Mouse (Mus musculus): Measurements from ENCODE around the gene Rgma. TPM values are rescaled to one million over a fixed set of nuclear protein-coding genes. Genes with fewer than 3 reads are reported as not detected.

Gene Rgma
- polyA plus RNA-seq, 1 experiment from 2014 or later = 20.3 TPM

DNA sequence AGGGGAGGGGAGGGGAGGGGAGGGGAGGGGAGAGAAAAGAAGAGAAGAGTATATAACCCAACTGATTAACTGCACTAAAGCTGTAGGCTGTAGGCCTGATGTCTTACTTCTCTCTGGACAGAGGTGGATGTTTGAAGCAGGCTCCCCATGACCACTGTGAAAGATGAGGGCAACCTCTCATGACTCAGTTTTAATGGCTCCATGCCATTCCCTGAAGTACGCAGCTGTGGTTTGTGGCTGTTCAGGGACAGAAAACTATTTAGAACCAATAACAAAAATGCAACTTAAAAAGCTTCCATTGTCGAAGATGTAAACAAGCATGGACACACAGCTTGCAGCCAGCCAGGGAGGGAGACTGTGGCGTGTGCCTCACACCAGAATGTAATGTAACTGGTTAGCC, 50.9 kb downstream of the Rgma start:
- peaks cover 24% of the 10 kb centered on the region for H3K4me1 ChIP-seq
- no peak overlapping the region for H3K27ac ChIP-seq (replicated peaks)
- H3K27me3 ChIP-seq = no peaks in the 10 kb centered on the region
- 73% methylated on average over 3 of the region's 3 CpGs for WGBS
- no peak overlapping the region for H3K4me2 ChIP-seq (replicated peaks)
- H3K9ac ChIP-seq (replicated peaks) = no peak overlapping the region
- H3K4me3 ChIP-seq = no peak overlapping the region
- no peak for ATAC-seq (replicated peaks)
- no peaks in the 10 kb centered on the region for H3K9me3 ChIP-seq
- H3K36me3 ChIP-seq = peaks cover 40% of the 10 kb centered on the region

DNA sequence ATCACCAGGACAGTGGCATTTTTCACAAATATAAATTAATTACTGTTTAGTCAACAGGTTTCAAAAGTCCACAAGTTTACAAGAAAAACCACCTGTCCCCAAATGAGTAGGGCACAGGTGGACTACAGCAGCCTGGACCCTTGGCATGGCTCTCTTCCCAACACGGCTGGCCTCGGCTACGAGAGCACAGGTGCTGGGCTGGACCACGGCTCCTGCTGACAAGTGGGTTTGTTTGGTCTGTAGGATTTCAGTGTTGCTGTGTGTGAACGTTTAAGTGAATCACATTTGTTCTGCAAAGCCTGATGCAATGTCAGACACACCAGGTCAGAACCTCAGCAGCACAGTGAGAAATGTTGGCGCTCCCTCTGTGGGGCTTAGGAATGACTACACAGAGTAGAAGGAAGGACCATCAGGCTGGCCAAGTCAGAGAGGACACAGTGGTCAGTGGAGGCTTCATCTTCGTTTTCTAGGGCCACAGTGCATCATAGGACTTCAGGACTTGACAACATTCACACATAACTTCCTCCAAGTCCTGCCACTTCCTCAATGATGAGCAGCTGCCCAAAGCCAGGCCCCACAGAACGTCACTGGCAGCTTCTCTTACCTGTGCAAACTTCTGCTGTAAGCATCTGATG, 51.6 kb downstream of the Rgma start:
- Histone ChIP-seq H3K4me3 (no peak overlapping the region), H3K4me2 (replicated peaks) (no peak overlapping the region), H3K36me3 (peaks cover 43% of the 10 kb centered on the region), H3K27ac (replicated peaks) (no peak overlapping the region), H3K9ac (replicated peaks) (no peak overlapping the region), H3K4me1 (peaks cover 17% of the 10 kb centered on the region), H3K9me3 (no peaks in the 10 kb centered on the region), H3K27me3 (no peaks in the 10 kb centered on the region)
- WGBS = 85% methylated on average over 8 of the region's 8 CpGs
- no peak for ATAC-seq (replicated peaks)

DNA sequence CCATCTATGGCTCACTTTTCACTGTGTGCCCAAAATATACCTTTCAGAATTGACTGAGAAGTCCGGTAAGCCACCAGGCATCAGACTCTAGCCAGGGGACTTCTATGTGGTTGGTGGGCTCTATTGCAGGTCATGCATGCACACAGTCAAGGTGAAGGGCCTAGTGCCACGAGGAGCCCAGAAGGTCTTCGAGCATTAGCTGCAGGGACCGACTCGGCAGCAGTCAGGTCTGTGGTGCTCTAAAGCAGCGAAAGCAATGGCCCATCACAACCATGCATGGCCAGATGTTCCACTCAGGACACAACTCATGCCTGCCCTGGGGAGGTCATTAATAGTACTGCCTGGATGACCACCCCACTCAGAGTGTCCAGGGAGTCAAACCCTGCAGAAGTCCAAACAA, 52.5 kb downstream of the Rgma start:
- no peaks in the 10 kb centered on the region for H3K27me3 ChIP-seq
- WGBS = 97% methylated on average over 6 of the region's 6 CpGs
- no peak overlapping the region for H3K9ac ChIP-seq (replicated peaks)
- H3K9me3 ChIP-seq = no peaks in the 10 kb centered on the region
- H3K4me2 ChIP-seq (replicated peaks) = no peak overlapping the region
- H3K27ac ChIP-seq (replicated peaks) = no peak overlapping the region
- H3K36me3 ChIP-seq = peaks cover 44% of the 10 kb centered on the region
- no peak overlapping the region for H3K4me3 ChIP-seq
- ATAC-seq (replicated peaks) = no peak
- peaks cover 13% of the 10 kb centered on the region for H3K4me1 ChIP-seq

DNA sequence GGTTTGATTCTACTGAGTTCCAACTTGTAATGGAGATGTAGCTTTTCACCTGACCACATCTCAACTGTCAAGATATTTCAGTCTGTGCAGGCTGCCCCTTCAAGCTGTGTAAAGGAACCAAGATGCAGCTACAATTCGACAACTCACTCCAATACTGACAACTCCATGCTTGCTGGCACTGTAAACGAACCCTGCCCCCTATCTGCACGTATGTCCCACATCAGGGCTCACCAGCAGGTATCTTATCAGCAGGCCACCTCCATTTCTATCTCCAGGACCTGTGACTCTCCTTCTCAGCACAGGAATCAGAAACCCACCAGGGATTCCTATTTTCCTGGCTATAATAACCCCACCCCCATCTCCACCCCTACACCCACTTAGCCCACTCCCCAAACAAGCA, 53.2 kb downstream of the Rgma start:
- no peak overlapping the region for H3K4me3 ChIP-seq
- H3K27me3 ChIP-seq = no peaks in the 10 kb centered on the region
- H3K4me2 ChIP-seq (replicated peaks) = no peak overlapping the region
- no peak for ATAC-seq (replicated peaks)
- no peaks in the 10 kb centered on the region for H3K9me3 ChIP-seq
- H3K9ac ChIP-seq (replicated peaks) = no peak overlapping the region
- H3K27ac ChIP-seq (replicated peaks) = no peak overlapping the region
- WGBS = 94% methylated on average over 3 of the region's 3 CpGs
- peaks cover 46% of the 10 kb centered on the region for H3K36me3 ChIP-seq
- peaks cover 13% of the 10 kb centered on the region for H3K4me1 ChIP-seq

DNA sequence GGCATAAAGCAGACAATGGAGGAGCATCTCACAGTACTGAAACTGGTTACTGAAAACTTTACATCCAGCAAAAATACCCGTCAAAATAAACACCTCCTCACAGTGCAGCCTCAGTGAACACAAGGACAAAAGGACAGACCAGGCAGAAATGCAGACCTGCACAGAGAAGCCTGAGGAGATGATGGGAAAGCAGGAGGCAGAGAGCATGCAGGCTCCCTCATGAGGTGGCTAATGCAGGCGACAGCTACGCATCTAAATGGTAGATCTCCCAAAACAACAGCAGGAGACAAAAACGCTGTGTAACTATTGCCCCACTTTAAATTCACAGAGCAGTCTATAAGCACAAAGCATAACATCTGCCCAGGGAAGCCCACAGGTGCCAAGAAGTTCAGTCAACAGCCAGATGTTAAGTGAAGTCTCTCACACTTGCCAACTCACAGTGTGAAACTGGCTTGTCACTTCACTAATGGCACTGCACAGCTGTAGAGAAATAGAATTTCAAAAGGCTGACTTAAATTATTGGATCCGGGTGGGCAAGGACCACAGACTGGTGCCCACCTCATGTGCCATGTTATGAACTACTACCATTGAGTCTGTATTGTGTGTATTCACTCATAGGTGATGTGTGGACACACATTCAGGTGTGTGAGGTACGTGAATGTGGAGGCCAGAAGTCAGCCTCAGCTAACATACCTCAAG, 58.5 kb downstream of the Rgma start:
- peaks cover 73% of the 10 kb centered on the region for H3K36me3 ChIP-seq
- H3K4me1 ChIP-seq = peaks cover 7% of the 10 kb centered on the region; the same call in 1 of the 2 replicates
- peak; percentile 39; the same call in 1 of the 2 replicates for ATAC-seq (replicated peaks)
- no peak overlapping the region for H3K9ac ChIP-seq (replicated peaks)
- H3K9me3 ChIP-seq = no peaks in the 10 kb centered on the region
- 73% methylated on average over 6 of the region's 6 CpGs for WGBS
- peak overlapping the region; percentile 32 for H3K27ac ChIP-seq (replicated peaks)
- no peak overlapping the region for H3K4me3 ChIP-seq
- H3K27me3 ChIP-seq = no peaks in the 10 kb centered on the region
- no peak overlapping the region for H3K4me2 ChIP-seq (replicated peaks)

DNA sequence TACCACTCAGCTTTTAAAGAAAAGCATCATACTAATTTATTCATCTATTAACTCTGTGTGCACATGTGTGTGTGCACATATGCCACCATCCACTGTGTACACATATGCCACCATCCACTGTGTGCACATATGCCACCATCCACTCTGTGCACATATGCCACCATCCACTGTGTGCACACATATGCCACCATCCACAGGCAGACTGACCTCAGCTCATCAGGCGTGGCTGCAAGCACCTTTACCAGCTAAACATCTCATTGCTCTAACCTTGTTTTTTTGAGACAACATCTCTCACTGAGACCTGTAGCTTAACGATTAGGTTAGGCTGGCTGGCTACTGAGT, 59.0 kb downstream of the Rgma start:
- Histone ChIP-seq H3K9ac (replicated peaks) (no peak overlapping the region), H3K36me3 (peaks cover 73% of the 10 kb centered on the region), H3K4me2 (replicated peaks) (no peak overlapping the region), H3K27ac (replicated peaks) (0 out of 2 replicates have a peak overlapping the region, but pooled peaks have one; percentile 20), H3K27me3 (no peaks in the 10 kb centered on the region), H3K4me3 (no peak overlapping the region), H3K4me1 (peaks cover 7% of the 10 kb centered on the region; the same call in 1 of the 2 replicates), H3K9me3 (no peaks in the 10 kb centered on the region)
- WGBS = 79% methylated on average over 2 of the region's 2 CpGs
- peak; percentile 50; the same call in 1 of the 2 replicates for ATAC-seq (replicated peaks)

DNA sequence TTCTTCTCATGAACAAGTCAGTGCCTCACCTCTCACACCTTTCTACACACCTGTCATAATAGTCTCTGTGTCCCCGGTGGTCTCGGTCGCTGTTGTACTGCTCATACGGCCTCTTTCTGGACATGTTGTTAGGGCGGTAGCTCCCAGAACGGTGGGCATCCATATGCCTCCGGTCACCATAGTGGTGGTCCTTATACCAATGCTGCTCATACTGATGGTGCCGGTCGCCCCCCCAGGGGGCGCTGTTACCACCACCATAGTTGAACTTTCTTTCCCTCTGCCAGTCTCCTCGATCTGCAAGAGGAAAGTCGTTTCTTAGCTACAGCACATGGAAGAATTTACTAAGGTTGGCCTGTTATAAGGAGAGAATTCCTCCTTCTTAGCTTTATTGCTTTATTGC, 60.4 kb downstream of the Rgma start:
- Histone ChIP-seq H3K9me3 (no peaks in the 10 kb centered on the region), H3K9ac (replicated peaks) (no peak overlapping the region), H3K4me1 (peaks cover 7% of the 10 kb centered on the region; the same call in 1 of the 2 replicates), H3K36me3 (peaks cover 76% of the 10 kb centered on the region), H3K4me3 (no peak overlapping the region), H3K27ac (replicated peaks) (no peak overlapping the region), H3K27me3 (no peaks in the 10 kb centered on the region), H3K4me2 (replicated peaks) (no peak overlapping the region)
- no peak for ATAC-seq (replicated peaks)
- 77% methylated on average over 12 of the region's 12 CpGs for WGBS

DNA sequence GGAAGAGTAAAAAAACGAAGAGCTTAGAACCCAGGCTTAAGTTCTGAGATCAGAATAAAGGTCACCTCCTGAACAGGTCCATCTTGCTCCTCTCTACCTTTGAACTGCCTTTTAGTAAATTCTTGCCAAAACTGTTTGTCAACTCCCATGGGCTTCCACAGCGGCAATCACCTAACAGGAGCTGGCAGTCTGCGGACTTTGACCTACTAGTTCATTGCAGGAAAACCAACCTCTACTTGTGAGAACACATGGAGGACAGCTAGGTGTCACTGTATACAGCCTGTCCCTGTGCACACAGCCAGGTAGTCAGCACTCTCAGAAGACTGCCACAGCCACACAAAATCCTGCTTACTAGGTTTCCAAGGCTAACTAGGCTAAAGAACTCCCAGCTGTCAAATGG, 66.5 kb downstream of the Rgma start:
- H3K4me3 ChIP-seq = no peak overlapping the region
- ATAC-seq (replicated peaks) = no peak
- no peaks in the 10 kb centered on the region for H3K4me1 ChIP-seq
- no peaks in the 10 kb centered on the region for H3K9me3 ChIP-seq
- WGBS = 97% methylated on average over 3 of the region's 3 CpGs
- peaks cover 93% of the 10 kb centered on the region for H3K36me3 ChIP-seq
- no peak overlapping the region for H3K9ac ChIP-seq (replicated peaks)
- no peak overlapping the region for H3K4me2 ChIP-seq (replicated peaks)
- no peaks in the 10 kb centered on the region for H3K27me3 ChIP-seq
- no peak overlapping the region for H3K27ac ChIP-seq (replicated peaks)

DNA sequence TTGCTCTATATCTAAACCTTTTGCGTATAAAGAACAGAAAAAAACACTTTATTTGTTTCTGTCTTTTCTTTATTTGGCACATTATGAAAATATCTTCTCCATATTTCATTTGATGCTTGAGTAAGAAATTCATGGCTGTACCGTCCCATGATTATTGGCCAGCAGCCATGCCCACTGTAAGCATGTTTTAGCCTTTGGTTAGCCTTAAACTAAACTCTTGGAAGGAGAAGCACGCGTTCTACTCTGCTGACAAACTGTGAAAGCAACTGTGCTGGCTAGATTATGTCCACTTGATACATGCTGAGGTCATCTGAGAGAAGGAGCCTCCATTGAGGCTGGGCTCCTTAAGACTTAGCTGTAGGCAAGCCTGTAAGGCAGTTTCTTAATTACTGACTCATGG, 66.9 kb downstream of the Rgma start:
- H3K9me3 ChIP-seq = no peaks in the 10 kb centered on the region
- H3K9ac ChIP-seq (replicated peaks) = no peak overlapping the region
- no peaks in the 10 kb centered on the region for H3K4me1 ChIP-seq
- peaks cover 94% of the 10 kb centered on the region for H3K36me3 ChIP-seq
- no peak overlapping the region for H3K4me3 ChIP-seq
- H3K4me2 ChIP-seq (replicated peaks) = no peak overlapping the region
- WGBS = 93% methylated on average over 4 of the region's 4 CpGs
- no peak overlapping the region for H3K27ac ChIP-seq (replicated peaks)
- H3K27me3 ChIP-seq = no peaks in the 10 kb centered on the region
- ATAC-seq (replicated peaks) = no peak

DNA sequence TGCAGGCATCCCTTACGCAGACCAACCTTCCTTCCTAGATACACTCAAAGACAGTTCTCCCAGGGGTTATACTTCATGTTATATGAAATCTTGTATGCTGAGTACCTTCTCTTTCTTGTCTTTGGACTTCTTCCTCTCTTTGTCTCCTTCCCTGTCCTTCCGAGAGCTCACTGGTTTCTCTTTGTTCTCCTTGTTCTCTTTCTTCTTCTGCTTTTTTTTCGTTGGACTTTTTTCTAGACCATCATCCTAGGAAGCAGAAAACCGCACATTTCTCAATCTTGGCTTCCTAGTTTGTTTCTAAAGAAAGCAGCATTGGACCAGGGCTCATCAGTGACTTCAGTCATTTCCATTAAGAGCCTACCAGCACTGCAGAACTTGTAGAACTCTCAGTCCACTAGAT, 76.3 kb downstream of the Rgma start:
- H3K9ac ChIP-seq (replicated peaks) = no peak overlapping the region
- no peaks in the 10 kb centered on the region for H3K9me3 ChIP-seq
- no peak overlapping the region for H3K4me2 ChIP-seq (replicated peaks)
- H3K4me1 ChIP-seq = no peaks in the 10 kb centered on the region
- no peak for ATAC-seq (replicated peaks)
- H3K27me3 ChIP-seq = no peaks in the 10 kb centered on the region
- 88% methylated on average over 4 of the region's 4 CpGs for WGBS
- no peak overlapping the region for H3K27ac ChIP-seq (replicated peaks)
- H3K4me3 ChIP-seq = no peak overlapping the region
- peaks cover 90% of the 10 kb centered on the region for H3K36me3 ChIP-seq

DNA sequence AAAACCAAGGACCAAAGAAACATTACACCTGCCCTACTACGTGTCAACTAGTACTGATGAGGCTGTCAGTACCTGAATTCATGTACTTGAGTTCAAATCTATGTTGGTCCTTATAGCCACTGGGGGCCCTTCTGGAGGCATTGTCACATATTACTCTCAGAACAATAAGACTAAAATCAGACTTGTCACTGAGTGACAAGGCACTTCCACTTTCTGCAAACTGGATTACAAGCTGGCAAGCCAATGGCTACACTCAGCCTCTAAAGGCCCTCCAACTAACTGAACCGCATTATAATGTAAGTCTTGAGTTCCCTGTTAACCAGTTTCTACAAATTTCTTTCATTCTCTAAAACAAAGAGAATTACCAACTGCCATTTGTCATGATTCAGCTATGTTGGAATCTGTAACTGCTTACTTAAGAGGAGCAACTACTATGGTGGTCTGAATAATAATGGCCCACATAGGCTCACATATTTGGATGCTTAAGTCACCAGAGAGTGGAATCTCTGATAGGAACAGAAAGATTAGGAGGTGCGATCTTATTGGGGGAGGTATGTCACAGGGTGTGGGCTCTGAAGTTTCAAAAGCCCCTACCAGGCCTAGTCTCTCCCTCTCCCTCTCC, 77.0 kb downstream of the Rgma start:
- H3K36me3 ChIP-seq = peaks cover 89% of the 10 kb centered on the region
- H3K9me3 ChIP-seq = no peaks in the 10 kb centered on the region
- no peak overlapping the region for H3K9ac ChIP-seq (replicated peaks)
- no peaks in the 10 kb centered on the region for H3K27me3 ChIP-seq
- H3K4me3 ChIP-seq = no peak overlapping the region
- H3K4me1 ChIP-seq = no peaks in the 10 kb centered on the region
- no peak overlapping the region for H3K4me2 ChIP-seq (replicated peaks)
- no peak overlapping the region for H3K27ac ChIP-seq (replicated peaks)
- ATAC-seq (replicated peaks) = no peak
- 88% methylated on average over 3 of the region's 3 CpGs for WGBS

DNA sequence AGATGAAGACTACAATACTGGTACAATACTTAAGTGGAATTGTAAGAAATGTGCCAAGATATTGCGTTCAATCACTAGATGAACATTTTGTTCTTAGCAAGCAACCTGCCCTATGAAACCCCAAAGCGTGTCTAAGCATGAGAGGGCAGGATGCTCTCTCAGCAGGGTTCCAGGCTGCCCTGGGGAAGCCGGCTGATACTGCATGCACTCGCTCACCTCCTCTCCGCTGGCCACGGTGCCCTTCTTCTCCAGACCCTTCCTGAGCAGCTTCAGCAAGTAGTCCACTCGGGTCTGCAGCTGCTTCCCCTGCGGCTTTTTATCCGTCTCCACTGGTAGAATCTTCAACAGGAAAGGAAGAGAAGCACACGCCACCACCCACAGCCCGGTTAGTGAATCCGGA, 78.8 kb downstream of the Rgma start:
- H3K36me3 ChIP-seq = peaks cover 86% of the 10 kb centered on the region
- H3K27ac ChIP-seq (replicated peaks) = no peak overlapping the region
- no peaks in the 10 kb centered on the region for H3K4me1 ChIP-seq
- ATAC-seq (replicated peaks) = no peak
- H3K9ac ChIP-seq (replicated peaks) = no peak overlapping the region
- WGBS = 88% methylated on average over 12 of the region's 12 CpGs
- H3K27me3 ChIP-seq = no peaks in the 10 kb centered on the region
- no peak overlapping the region for H3K4me2 ChIP-seq (replicated peaks)
- H3K4me3 ChIP-seq = no peak overlapping the region
- no peaks in the 10 kb centered on the region for H3K9me3 ChIP-seq

All from forebrain, embryonic 15.5 days (tissue).